Mouse (Mus musculus) right cerebral cortex, adult 2 months (tissue): ENCODE data around the gene Cbr2.

Experiments
- DNase-seq, 2 experiments: peaks; one replicate each; pipeline ENCODE4 v3.0.0; 2021 to 2022; ENCODE audit warnings: low spot score in 2 of 2

Cbr2 gene

DNA sequence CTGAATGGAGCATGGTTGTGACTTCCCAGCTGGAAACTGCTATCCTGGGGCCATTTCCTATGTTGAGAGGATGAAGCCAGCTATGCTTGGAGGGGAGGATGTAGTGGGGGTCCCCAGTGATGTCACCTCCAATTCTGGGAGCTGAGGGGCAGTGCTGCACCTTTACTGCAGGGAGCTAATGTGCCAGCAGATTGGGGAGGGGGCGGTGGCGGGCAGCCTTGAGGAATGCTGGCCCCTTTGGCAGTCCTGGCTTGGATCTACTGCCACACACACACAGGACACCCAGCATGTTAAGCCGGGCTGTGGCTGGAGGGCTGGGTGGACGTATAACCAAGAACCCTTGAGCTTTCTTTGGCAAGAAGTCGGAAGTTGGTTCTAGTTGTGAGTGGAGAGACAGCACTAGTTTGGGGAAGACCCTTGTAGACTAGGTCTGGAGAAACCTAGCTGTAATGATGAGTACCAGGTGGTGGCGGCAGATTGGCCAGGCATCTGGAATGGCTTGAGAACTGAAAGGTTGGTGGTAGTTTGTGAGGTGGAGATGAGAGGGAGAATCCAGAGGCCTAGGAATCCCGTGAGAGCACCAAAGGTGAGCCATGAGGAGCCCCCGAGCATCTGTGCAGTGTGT is 19.8 kb downstream of the Cbr2 start:
- no peak for DNase-seq

DNA sequence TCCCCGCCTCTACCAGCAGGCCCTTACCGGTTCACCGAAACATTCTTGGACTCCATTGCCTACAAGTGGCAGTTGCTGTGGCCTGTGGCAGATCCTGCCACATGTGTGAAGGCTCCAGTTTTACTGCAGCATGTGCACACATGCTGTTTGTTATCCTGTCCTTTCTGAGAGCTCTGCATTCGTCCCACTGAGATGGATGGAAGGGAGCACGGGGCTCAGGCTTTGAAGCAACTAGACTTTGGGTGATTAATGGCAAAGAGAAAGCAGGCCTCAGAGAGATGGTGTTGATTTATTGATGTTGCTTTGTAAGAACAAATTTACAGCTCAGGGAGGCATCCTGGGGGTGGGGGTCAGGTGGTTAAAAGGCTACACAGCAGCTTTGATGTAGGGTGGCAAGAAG is 21.2 kb downstream of the Cbr2 start:
- DNase-seq: no peak

DNA sequence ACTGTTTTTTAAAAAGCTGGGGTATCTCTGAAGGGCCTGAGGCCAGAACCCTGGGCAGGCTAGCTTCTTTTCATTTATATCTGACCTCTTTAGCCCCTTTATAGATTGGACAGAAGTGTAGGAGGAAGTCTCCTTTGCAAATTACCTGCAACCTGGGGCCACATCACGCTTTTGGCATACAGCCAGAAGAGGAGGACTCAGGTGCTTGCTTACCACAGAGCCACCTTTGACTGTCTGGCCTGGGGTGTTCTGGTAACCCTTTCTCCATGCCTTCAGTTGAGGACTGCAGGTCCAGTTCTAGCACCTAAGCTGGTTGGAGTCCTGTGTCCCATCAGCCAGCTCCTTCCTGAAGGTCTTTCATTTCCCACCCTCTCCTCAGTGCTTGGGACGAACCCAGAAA is 22.4 kb downstream of the Cbr2 start:
- DNase-seq: no peak

DNA sequence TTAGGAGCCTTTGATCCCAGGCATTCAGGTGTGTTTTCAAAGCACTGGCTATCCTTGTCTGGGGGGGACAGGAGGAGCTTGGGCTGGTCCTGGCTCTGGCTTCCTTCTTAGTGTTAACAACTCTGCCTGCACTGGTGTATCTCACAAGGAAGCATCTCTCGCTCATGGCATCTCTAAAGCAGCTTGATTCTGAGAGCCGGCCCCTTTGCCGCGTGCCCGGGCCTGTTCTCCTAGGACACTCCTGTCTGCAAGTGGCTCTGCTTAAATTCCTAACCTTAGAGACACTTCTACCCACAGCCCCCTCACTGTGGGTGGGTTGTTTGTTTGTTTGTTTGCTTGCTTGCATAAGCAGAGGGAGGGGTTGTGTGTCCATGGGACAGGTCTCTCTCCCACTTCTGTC is 23.9 kb downstream of the Cbr2 start:
- DNase-seq: no peak

DNA sequence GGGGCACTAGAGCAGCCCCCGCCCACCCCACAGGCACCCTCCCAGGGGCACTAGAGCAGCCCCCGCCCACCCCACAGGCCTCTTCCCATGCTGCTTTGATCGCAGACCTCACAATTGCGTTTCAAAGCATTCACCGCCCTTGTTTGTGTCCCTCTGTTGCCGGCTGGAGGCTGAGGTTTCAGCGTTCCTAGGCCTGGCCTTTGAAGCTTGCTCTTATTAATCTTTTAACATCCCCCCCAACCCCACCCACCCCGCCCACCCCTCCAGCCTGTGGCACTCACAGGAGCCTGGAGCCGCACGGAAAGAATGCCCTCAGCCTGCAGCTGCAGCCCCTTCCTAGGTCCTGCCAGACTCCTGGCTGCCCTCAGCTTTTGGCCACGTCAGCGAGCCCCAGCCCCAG is 24.7 kb downstream of the Cbr2 start:
- no peak for DNase-seq

DNA sequence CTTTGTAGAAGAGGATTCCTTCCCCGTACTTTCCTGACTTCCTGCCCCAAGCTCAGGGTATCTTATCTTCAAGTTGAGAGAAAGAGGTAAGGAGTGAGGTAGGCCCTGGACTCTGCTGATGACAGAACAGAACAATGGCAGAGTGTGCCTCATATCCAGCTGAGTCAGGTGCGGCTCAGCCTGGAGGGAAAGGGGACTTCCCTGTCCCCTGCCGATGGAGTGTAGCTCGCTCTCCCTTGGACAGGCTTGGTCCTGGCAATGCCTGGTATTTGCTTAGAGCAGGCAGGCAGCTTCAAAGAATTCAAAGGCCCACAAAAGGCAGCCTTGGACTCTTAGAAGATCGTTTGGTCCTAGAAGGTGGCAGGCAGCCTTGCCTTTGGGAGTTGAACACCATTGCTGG is 25.8 kb downstream of the Cbr2 start:
- no peak for DNase-seq

DNA sequence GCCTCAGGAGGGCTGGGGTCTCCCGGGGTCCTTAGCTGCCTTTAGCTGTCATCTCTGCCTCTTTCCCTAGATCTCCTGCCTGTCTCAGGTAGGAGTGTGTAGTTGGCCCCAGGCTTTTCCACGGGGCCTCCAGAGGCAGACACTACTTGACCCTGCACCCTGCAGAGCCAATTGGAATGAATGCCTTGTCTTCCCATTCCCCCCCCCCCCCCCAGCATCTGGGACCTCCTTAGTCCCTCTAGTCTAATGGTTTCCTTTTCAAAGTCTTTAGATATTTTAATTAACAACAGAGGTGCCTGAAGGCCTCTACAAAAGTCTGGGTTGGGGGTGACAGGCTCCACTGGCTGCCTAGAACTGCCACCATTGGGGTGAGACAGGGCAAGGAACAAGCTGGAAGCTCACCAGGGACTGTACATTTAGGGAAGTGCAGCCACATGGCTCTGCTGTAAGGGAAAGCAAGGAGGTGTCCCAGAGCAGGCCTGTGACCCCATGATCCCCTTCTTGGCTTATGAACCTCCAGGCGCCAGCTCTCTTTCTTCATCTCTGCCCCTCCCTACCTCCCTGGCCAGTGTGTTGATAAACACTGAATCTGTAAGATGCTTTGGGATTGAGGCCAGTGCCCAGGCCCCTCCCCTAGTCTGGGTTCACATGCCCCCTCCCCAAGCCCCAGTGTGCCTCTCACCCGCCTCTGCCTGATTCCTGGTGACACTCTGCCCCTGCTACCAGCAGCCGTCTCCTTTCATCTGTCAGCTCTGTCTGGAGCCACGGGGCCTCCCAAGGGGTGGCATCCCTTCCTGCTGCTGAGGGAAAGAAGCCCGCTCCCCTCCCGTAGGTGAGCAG is 27.2 kb downstream of the Cbr2 start:
- DNase-seq: no peak

DNA sequence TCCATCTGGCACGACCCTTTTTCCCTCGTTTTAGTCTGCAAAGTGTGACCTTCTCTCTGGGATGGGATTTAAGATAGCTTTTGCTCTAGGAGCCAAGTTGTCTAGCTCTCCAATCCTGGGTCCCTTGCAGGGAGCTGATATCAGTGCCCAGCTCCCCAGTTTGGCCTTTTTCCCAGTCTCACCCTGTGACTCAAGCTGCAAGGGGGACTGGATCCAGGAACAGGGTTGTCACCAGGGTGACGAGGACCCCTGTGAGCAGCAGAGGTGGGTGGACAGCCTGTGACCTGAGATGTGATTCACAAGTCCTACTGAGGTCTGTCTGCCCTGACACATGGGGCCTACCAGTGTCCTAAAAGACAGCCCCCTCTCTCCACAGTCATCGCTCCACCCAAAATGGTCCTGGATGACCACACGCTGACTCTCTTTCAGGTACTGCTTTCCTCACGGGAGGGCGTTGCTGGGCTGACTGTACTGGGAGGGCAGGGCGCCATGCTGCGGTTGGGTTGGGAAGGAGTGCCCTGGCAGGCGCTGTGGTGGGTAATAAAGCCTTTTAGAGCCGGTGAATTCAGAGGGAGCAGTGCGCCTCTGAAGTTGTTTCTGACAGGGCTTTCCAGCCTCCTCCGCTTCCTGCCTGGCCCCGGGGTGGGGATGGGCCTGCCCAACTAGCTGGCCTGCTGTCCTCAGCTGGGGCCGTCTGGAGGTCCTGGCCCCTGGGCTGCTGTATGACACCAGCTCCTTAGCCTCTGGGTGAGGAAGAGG is 28.0 kb downstream of the Cbr2 start:
- DNase-seq: no peak

DNA sequence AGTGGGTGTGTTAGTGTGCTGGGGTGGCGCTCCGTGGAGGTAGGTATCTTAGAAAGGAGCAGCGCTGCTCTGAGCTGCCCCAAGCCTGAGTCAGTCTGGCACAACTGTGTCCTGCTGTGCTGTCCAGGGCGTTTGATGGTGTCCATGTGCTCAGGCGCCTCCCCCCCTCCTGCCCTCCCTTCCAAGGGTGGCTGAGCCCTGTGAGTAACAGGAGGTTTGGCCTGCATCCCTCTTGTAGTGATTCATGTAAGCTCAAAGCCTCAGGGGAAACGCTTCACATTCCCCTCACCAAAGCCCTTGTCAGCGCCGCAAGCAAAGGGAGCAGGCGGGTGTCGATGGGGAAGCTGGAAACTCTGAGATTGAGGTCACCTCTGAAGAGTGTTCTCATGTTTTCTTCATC is 34.2 kb downstream of the Cbr2 start:
- no peak for DNase-seq

DNA sequence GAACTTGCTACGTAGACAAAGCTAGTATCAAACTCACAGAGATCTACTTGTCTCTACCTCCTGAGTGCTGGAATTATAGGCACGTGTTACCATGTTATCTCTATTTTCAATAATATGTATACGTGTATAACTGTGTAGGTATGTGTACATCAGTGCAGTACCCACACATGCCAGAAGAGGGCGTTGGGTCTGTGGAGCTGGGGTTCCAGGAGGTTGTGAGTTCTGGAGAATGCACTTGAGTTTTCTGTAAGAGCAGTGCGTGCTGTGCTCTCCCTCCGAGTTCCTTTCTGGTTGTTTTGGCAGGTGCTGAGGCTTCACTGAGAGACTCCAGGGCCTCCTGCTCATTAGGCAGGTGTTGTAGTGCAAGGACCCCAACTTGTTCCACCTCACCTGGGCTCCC is 35.3 kb downstream of the Cbr2 start:
- no peak for DNase-seq

DNA sequence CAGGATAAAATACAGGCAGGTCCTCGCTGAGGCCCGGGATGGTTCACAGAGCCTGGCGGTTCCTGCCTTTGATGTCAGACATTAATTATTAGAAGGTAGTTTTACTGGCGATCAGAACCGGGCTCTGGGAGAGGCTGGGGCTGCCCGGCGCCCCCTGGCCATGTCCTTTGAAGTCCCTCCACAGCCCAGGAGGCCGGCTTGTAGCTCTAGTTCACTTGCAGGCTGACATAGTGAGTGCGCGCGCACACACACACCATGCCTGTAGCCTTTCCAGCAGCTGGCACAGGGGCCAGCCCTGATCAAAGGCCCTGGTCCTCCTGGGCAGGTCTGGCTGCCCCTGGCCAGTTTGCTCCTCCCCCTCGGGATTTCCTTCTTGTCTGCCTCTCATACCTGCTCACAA is 36.3 kb downstream of the Cbr2 start:
- DNase-seq: no peak

DNA sequence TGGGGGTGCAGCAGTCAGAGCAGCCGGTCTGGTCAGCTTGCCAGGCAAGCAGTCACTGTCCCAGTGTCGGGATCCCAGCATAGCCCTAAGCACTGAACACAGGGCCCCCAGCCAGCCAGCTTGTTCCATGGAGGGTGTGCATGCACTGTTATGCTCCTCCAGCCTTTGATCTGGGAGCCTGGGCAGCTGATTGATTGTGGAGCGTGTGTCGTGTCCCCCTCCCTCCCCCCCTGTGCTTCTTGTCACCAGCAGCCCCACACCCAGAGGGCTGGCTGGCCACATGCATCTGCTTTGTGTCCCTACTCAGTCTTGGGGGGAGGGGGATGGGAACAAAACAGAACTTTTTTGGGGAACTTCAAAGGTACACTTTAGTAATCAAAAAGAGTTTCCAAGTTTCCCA is 36.7 kb downstream of the Cbr2 start:
- no peak for DNase-seq

DNA sequence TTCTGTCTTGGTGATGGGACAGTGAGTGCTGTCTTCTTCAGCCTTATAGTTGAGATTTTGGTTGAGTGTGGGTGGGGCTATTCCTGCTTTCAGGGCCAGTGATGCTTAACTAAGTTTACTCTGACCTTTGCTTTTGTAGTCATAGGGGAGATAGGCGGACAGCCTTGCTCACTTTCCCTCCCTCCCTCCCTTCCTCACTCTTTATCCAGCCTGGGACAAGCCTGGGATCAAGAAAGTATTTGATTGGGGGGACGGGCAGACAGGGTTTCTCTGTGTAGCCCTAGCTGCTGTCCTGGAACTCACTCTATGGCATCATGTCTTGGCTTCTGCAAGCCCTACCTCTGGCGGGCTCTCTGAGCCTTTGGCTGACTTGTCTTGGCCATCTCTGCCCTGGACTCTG is 38.5 kb downstream of the Cbr2 start:
- DNase-seq: no peak

DNA sequence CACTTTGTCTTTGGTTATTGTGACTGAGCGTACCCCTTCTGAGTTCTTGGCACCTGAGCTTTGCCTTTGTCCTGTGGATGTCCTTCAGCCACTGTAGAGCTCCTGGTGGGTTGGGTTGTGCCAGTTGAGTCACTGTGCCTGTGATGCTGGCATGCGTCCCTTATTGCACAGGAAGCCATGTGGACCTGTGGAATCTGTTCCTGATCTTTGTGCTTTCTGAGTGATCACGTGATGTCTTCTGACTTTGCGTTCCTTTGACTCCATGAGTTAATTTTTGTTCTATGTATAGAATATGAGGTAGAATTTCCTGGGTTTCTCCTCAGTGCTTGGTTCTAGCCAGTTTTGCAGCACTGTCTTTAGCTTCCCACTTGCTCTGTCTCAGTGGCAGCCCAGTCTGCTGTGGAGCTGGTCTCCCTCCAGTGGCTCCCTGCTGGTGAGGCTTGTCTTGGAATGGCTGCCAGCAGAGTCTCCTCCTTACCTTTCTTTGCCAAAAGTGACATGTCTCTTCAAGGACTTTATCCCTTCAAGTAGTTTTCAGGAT is 39.4 kb downstream of the Cbr2 start:
- no peak for DNase-seq

DNA sequence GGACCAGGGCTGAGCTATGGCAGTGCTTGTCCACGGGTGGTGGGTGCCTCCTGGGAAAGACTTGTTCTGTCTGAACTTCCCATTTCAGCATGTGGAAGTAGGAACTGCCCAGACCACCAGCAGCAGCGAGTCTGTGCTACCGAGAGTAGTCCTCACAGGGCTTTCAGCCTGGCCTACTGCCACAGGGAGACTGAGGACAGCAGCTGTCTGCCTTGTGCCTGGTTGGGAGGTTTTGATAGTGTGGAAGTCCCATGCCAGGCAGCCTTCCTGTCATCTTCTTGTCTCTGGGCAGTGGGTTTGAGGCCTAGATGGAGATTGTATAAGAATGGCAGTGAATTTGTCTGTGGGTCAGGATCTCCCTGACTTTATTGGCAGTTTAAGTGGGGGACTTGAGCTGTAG is 42.5 kb downstream of the Cbr2 start:
- no peak for DNase-seq

DNA sequence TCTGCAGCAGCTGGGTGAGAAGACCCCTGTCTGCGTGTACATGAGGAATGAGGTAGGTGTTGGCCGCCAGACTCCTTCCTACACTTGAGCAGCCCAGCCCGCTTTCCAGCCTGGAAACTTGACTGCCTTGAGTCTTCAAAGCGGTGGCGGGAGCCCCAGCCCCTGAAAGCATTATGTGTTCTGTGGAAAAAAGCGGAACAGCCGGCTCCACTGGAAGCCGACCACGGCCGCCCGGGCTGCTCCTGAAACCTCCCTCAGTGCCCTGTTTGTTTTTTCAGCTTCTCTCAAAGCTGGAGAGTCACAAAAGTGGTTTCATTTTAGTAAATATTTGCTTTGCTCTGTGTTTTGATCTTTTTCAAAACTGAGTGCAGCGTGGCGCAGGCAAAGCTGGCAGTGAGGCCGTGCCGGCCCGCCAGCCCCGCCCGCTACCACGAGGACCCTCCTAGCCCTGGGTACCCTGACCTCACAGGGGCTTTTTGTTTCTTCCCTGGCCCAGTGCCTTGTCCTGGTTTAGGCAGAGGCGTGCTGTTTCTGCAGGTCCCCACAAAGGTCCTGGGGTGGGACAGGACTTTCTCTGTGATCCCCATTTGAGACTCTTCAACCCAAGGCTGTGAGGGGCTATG is 45.2 kb downstream of the Cbr2 start:
- no peak for DNase-seq

DNA sequence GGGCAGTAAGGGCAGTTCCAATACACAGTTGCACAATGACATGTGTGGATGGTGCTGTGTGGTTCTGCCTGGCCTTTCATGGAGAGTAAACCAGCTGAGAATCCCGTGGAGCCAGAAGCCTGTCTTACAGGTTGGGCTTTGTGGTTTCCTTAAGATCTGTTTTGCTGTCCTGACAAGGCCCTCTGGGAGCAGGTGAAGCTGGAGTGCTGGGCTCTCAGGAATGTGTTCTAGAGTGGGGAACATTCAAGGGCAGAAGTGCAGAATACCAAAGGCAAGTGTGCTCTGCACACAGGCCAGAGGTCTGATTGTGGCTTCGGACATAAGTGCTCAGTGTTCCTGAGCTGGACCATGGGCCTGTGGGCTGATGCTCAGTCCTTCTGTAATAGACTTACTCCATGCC is 47.3 kb downstream of the Cbr2 start:
- no peak for DNase-seq

DNA sequence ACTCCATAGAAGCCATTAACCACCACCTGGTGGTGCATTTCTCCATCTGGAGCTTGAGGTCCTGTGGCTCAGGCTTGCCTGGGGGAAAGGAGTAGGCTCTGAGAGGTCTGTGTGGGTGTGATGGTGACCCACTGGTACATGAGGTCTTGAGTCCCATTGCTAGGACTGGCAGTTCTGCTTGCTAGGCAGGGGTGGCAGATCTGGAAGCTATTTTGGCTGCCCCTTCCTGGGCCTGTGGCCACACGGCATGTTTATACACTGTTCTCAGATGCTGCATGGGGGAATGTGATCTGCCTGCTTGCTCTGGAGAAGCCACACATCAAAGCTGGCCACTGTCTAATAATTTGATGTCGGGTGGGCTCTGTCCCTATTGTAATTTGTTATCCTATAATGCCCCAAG is 47.8 kb downstream of the Cbr2 start:
- no peak for DNase-seq

DNA sequence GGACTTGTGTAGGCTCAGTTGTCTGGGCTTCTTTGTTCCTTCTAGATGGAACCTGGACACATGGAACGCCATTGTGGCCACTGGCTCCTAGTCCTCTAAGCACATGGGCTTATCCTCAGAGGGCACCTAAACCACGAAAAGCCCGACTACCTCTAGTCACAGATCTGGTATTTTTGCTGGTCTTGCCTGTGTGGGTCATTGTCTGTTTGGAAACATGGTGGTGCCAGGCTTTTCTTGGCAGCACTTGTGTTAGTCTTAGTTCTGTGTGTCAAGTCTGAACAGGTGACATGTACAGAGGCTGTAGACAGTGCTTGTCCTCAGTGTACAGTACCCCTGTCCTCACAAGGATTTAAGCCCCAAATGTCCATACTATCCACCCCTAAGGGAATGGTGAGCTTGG is 48.4 kb downstream of the Cbr2 start:
- no peak for DNase-seq

DNA sequence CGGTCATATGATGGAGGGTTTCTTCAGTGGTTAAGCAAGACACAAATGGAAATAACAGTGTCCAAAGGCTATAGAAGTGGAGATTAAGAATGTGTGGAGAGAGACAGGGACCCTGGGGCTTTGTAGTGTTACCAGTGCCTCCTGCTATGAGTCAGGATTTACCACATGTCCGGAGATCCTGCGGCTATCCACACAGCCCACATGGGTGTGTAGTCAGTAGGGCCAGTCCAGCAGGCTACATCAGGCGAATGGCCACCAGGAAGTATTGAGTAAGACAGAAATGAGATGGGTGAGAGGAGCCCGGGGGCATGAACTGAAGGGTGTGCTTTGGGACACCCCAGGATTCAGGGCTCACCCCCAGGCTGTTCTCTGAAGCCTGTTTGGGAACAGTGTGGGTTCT is 49.2 kb downstream of the Cbr2 start:
- DNase-seq: no peak

DNA sequence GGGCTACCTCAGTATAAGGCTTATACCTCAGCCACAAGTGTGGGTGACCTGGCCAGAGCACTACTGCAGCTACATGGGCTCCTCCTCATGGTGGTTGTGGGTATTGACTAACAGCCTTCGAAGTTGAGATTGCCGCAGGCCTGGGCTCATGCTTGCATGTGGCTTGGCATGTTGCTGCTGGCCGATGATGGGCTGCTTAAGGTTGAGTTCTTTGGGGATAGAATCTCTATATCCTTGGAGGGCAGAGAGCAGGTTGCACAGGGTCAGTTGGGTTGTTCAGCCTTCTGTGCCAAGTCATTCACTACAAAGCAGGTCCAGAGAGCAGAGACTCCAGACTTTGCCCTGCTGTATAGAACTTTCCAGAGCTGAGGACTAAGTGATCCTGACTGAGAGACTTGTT is 52.0 kb downstream of the Cbr2 start:
- no peak for DNase-seq
